Mouse (Mus musculus): Measurements from ENCODE around the gene Olfr1229.

- no peak for TF ChIP-seq MYC (IDR thresholded peaks at IDR 0.05; ENCODE audit: low read depth, low read length)
- TF ChIP-seq CTCF (IDR thresholded peaks at IDR 0.05 in 2 of 3, conservative IDR thresholded peaks at IDR 0.05 in 1 of 3; ENCODE audit: control insufficient read depth in 1 of 3, insufficient read depth in 1 of 3, low read depth in 2 of 3, low read length in 3 of 3, poor library complexity in 1 of 3, severe bottlenecking in 1 of 3), result no peak
- no peak for TF ChIP-seq MEF2A (IDR thresholded peaks at IDR 0.05; ENCODE audit: extremely low read depth, insufficient replicate concordance, low read depth, low read length, poor library complexity, severe bottlenecking)
- no peak for TF ChIP-seq ZMIZ1 (IDR thresholded peaks at IDR 0.05; ENCODE audit: low read depth, low read length)
- no peak for TF ChIP-seq EP300 (IDR thresholded peaks at IDR 0.05; ENCODE audit: low read depth in 1 of 2, low read length in 2 of 2)
- no peak for TF ChIP-seq POLR2A (IDR thresholded peaks at IDR 0.05; ENCODE audit: control insufficient read depth in 1 of 2, insufficient read depth in 1 of 2, low read depth in 1 of 2, low read length in 2 of 2, poor library complexity in 1 of 2)
- no peak for TF ChIP-seq MXI1 (IDR thresholded peaks at IDR 0.05; ENCODE audit: low read depth, low read length)
- TF ChIP-seq TCF12 (IDR thresholded peaks at IDR 0.05; ENCODE audit: low read depth, low read length), result no peak
- no peak for TF ChIP-seq HCFC1 (IDR thresholded peaks at IDR 0.05; ENCODE audit: low read depth, low read length)
- no peak for TF ChIP-seq NRF1 (IDR thresholded peaks at IDR 0.05; ENCODE audit: insufficient read depth, low read depth, low read length, poor library complexity, severe bottlenecking)
- TF ChIP-seq TBP (IDR thresholded peaks at IDR 0.05; ENCODE audit: low read depth, low read length), result no peak
- no peak for TF ChIP-seq USF1 (IDR thresholded peaks at IDR 0.05; ENCODE audit: low read depth, low read length)
- no peak for TF ChIP-seq ZNF384 (IDR thresholded peaks at IDR 0.05; ENCODE audit: low read depth, low read length)
- TF ChIP-seq MAZ (IDR thresholded peaks at IDR 0.05; ENCODE audit: low read depth, low read length), result no peak
These were observed 19.2 kb upstream of the Olfr1229 start, which contains the start of gene Olfr1231 for GRCm38 (mm10) chr2:89306974-89307373.

Data from MEL (cell line).